Mouse (Mus musculus) megakaryocyte, adult 5-6 weeks (primary cell): Measurements from ENCODE around the gene Ptpa. TPM values are rescaled to one million over a fixed set of nuclear protein-coding genes. Genes with fewer than 3 reads are reported as not detected.

Experiments
- ATAC-seq: 2 replicates; pipeline ENCODE4 v1.8.0; 2016; ENCODE audit warnings: mild to moderate bottlenecking, inconsistent platforms; ENCODE audit not compliant: poor library complexity, severe bottlenecking
- total RNA-seq, 2 experiments: library from RNA; stranded (forward) in 1 of 2; stranded (reverse) in 1 of 2; fragments of 153-499, 151-499 nt in 1 of 2; fragments of 221-1000, 200-1000 nt in 1 of 2; gene quantifications; 2 replicates each; pipeline versions ENCODE4 v1.2.3 to v1.2.4; 2015 to 2017

Ptpa gene
- total RNA-seq (2015) (68.9 and 69.0 TPM in 2 replicates), total RNA-seq (2017) (44.3 and 45.9 TPM in 2 replicates)

GRCm38 (mm10) chr2:30415936-30416648, at the start of gene Ptpa:
TSS of gene Ptpa (plus strand) at chr2:30416039.
- ATAC-seq = peak; percentile 83

GRCm38 (mm10) chr2:30366203-30366602, 49.6 kb upstream of the Ptpa start:
- no peak for ATAC-seq

GRCm38 (mm10) chr2:30371544-30371943, 44.3 kb upstream of the Ptpa start:
- ATAC-seq = no peak

DNA sequence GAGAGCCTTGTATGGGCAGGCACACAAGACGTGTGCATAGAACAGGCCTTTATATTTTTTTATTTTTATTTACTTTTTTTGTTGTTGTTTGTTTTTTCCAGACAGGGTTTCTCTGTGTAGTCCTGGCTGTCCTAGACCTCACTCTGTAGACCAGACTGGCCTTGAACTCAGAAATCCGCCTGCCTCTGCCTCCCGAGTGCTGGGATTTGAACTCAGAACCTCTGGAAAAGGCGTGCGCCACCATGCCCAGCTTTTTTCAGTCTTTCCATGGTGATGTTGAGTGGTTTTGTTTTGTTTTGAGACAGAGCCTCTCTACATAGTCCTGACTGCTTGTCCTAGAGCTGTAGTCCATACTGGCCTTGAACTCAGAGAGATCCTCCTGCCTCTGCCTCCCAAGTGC, 43.1 kb upstream of the Ptpa start:
- no peak for ATAC-seq

GRCm38 (mm10) chr2:30375893-30376292, 39.9 kb upstream of the Ptpa start:
- no peak for ATAC-seq

DNA sequence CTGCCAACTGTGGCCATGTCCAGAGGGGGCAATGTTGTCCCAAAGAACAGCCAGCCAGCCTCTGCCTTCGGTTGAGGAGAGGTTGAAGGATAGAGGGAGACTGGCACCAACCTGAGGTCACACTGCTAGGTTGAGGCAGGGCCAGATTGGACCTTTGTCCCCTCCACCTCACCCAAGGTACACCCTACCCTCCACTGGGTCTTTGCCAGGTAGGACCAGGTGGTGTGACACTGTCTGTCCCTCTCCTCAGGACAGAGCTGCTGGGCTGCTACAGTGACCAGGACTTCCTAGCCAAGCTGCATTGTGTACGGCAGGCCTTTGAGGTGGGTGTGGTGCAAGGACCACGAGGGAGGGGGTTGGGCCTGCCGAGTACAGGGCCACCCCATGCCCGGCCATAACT, 38.1 kb upstream of the Ptpa start:
- ATAC-seq = no peak

DNA sequence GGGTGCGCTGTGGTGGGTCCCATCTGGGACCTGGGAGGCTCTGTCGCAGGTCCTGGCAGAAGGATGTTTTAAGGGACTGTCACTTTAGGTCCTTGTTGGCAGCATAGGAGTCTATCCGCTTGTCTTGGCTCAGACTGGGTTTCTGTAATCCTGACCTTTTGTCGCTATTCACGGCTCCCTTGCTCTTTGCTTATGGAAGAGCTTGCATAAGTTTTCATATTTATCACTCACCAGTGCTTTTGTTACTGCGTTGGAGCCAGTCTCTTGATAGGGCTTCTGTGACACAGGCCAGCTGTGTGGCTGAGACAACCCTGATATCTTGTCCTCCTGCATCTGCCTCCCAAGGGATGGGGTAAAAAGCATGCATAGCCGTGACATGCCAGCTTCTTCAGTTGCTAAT, 36.5 kb upstream of the Ptpa start:
- ATAC-seq = no peak

DNA sequence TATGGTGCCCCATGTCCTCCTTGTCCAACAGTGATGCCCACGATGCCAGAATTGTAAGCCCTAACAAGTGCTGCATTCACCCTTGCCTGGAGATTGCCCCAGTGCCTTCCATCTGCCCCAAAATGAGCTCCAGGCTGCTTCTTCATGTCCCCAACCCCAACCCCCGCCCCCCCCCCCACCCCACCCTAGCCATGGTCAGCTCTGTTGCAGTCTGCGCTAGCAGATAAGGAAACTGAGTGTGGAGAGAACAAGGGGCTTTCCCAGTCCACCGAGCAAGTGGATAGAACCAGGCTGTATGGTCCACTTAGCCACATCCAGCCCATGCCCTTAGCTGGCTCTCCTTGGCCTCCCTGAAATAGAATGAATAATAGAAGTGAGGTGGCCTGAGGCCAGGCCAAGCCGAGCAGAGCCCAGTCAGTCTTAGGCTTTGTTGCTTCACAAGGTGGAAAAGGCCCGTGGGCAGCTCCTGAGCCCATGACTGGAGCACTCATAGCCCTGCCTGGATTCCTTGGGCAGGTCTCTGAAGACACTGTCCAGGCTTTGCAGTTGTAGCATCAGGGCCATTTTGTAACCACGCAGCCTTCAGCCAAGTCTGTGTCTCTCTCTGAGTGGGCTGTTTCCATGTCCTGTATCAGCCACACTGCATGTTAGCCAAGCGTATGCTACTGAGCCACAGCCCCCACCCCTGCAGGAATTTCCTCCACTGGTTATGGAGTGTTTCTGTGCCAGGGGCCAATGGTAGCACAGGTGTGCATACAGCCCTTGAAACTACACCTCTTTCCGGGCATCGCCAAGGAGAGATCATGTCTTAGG, 35.1 kb upstream of the Ptpa start:
- ATAC-seq = no peak

- no peak for ATAC-seq
Observed at GRCm38 (mm10) chr2:30381377-30381725, 34.5 kb upstream of the Ptpa start.

GRCm38 (mm10) chr2:30384814-30385213, 31.0 kb upstream of the Ptpa start:
- no peak for ATAC-seq

DNA sequence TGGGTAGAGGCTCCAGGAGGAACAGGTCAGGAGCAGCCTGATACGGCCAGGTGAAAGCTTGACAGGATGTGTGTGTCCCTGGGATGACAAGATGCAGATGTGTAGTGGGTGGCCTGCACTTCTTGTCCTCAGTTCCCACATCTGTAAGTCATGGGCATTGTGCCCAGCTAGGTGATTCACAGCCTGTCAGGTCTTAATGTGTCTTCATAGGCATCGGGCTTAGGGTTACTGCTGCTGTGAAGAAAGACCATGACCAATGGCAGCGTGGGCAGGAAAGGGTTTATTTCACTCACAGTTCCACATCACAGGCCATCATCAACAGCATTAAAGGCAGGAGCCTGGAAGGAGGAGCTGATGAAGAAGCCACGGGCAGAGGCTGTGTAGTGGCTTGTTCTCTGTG, 30.2 kb upstream of the Ptpa start:
- no peak for ATAC-seq

- no peak for ATAC-seq
Observed at GRCm38 (mm10) chr2:30386913-30387312, 28.9 kb upstream of the Ptpa start.

- no peak for ATAC-seq
Observed at GRCm38 (mm10) chr2:30389000-30389399, 26.8 kb upstream of the Ptpa start.

DNA sequence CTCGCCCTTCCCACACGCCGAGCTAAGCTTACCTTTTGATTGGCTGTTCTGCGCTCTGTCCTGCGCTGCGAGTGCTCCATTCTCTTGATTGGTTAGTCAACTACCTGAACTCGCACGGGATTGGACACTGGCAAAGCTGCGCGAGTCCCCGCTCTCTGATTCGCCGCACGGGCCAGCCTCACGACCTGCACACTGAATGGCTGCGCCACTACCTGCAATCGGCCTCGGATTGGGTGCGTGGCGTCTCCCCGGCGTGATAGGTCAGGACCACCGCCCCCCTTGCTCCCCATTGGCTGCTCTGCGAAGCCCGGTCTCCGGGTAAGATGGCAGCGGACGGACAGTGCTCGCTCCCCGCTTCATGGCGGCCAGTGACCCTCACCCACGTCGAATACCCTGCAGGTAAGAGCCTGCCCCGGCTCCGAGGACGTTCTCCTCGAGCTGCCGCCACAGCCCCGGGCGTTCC, 23.7 kb upstream of the Ptpa start, which contains the start of gene Dolpp1:
Gene Dolpp1 (plus strand): TSS at position 141 of the 463 bp plus-strand sequence.
- ATAC-seq = peak; percentile 98

GRCm38 (mm10) chr2:30392577-30393369, 23.1 kb upstream of the Ptpa start:
- ATAC-seq = peak; percentile 11; the same call in 1 of the 2 replicates

DNA sequence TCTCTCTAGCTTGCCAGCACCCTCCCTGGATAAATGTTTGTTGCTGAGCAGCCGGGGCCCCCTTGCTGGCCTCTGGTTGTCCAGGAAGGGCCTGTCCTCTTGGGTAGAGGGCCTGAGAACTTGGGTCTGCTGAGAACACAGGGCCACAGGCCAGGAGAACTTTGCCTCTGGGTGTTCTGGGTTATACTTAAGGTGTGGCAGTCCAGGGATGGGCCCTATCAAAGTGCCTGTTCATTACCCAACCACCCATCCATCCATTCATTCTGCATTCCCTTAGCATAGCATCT, 22.5 kb upstream of the Ptpa start:
- ATAC-seq = no peak

DNA sequence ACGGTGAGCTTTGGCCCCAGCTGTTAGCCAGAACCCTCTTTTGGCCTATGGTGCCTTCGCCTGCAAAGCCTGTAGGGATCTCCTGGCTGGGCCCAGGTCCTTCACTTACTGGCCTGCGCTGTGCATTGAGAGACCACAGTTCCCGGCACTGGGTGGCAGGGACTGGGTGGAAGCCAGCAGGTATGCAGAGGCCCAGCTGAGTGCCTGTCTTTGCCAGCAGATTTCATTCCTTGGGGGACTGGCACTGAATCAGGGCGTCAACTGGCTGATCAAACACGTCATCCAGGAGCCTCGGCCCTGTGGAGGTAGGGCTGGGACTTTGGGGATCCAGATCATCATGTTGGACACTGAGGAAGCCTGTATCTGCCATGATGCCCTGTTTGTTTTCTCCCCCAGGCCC, 20.1 kb upstream of the Ptpa start:
- ATAC-seq = no peak

- ATAC-seq = no peak
Observed at GRCm38 (mm10) chr2:30396246-30396645, 19.6 kb upstream of the Ptpa start.

GRCm38 (mm10) chr2:30397986-30398512, 17.8 kb upstream of the Ptpa start:
- ATAC-seq = no peak

GRCm38 (mm10) chr2:30399191-30400171, 16.4 kb upstream of the Ptpa start:
- ATAC-seq = no peak
